Mouse (Mus musculus) thymus, adult 2 months (tissue): ENCODE measurements around the gene Slc39a1.

ENCODE experiments used
- CTCF ChIP-seq: fragments of 200-500 bp; IDR thresholded peaks from 2 replicates; pipeline ENCODE4 v1.5.1; 2012; ENCODE audit warnings: mild to moderate bottlenecking, control low read depth, low read length, moderate library complexity, borderline replicate concordance; ENCODE audit not compliant: control insufficient read depth, poor library complexity, insufficient read depth; ENCODE audit errors: extremely low read depth
- POLR2A ChIP-seq: fragments of 200-500 bp; IDR thresholded peaks from 2 replicates; pipeline ENCODE4 v1.6.1; 2012; ENCODE audit warnings: mild to moderate bottlenecking, low read length, control low read depth, moderate library complexity; ENCODE audit not compliant: control insufficient read depth, poor library complexity, insufficient read depth; ENCODE audit errors: extremely low read depth

GRCm38 (mm10) chr3:90263121-90263771 lies 15.3 kb downstream of the Slc39a1 start:
- TF ChIP-seq POLR2A: no peak
- TF ChIP-seq CTCF: no peak
